ENCODE assay signal across 27 mouse cellular contexts in the genomic region with DNA sequence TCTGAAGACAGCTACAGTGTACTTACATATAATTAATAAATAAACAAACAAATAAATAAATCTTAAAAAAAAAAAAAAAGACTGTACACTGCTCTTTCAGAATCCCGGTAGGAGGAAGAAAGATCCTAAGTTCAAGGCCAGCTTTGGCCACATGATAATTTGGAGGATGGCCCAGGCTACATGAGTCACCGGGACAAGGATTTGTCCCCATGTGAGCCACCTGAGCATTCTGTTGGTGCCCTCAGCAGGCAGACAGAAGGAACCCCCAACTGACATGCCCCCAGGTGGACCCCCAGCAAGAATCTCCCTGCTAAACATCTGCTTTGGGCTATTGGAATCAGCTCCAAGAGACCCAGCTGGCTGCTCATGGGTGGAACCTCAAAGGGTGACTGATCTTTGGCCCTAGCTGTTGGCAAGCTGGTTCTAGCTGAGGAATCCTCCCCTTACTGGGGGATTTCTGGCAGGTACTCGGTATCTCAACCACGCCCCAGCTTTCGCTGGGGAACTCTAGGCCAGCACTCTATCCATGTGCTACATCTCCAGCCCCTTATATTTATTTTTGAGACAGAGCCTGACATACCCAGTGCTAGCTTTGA. TPM values are rescaled to one million over a fixed set of nuclear protein-coding genes. Genes with fewer than 3 reads are reported as not detected.
DNase-seq lines count a peak whose midpoint lies in the region; ATAC-seq and TF ChIP-seq lines count a peak whose summit lies in the region.
"Had no signal": no experiment of that assay in that cellular context is flagged by ENCODE, and none has a peak within 500 bp of the region (broad histone marks: within the 10 kb centered on the region; RNA-seq: fewer than 3 reads in every experiment).

No protein-coding gene starts in this region.

- WGBS in midbrain, embryonic 11.5 days: 86% methylated on average over 5 of the region's 5 CpGs
- WGBS in midbrain, embryonic 13.5 days: 90% methylated on average over 5 of the region's 5 CpGs
- WGBS in small intestine, adult 2 months: 18% methylated on average over 5 of the region's 5 CpGs

- H3K36me3 ChIP-seq in midbrain, embryonic 11.5 days (ENCODE audit: control insufficient read depth, insufficient read depth, low read length): no peaks in the 10 kb centered on the region
- no peaks in the 10 kb centered on the region for H3K36me3 ChIP-seq in midbrain, embryonic 13.5 days
- H3K36me3 ChIP-seq in small intestine, adult 2 months (ENCODE audit: control insufficient read depth, insufficient read depth, low read length): no peaks in the 10 kb centered on the region
- H3K36me3 ChIP-seq: embryonic facial prominence, embryonic 15.5 days; heart, embryonic 13.5 days; limb, embryonic 13.5 days had no signal

- peak; percentile 30 for DNase-seq in kidney, adult 11 months
- DNase-seq in kidney, postnatal 4 days: no peak
- peak; percentile 77 for DNase-seq in midbrain, embryonic 11.5 days (ENCODE audit: low spot score, missing footprints)
- peak; percentile 67 for DNase-seq in adrenal gland, postnatal 10 days
- DNase-seq in spleen, adult 18-20 months: no peak
- no peak for DNase-seq in heart, postnatal 36 days
- DNase-seq: cerebellum, adult 11 months; cerebellum, postnatal 36 days; gastrocnemius, postnatal 36 days; heart, adult 2 months; lung, embryonic 14.5 days; midbrain, embryonic 14.5 days; right cerebral cortex, postnatal 14 days had no signal

- TF ChIP-seq CTCF in small intestine, adult 2 months (IDR thresholded peaks at IDR 0.05; ENCODE audit: extremely low read depth, insufficient read length, insufficient replicate concordance, low read depth, low read length): no peak

- H3K27ac ChIP-seq in midbrain, embryonic 11.5 days (ENCODE audit: low read depth, low read length): no peak overlapping the region
- no peak overlapping the region for H3K27ac ChIP-seq in midbrain, embryonic 13.5 days
- H3K27ac ChIP-seq in small intestine, adult 2 months (ENCODE audit: insufficient read depth, low read depth, low read length): peak overlapping the region; percentile 59
- H3K27ac ChIP-seq: heart, adult 2 months; heart, embryonic 13.5 days; hindbrain, embryonic 14.5 days; kidney, postnatal 0 days; limb, embryonic 13.5 days; liver, embryonic 14.5 days had no signal

- H3K27me3 ChIP-seq in midbrain, embryonic 11.5 days (ENCODE audit: control insufficient read depth, insufficient read depth, low read length): no peaks in the 10 kb centered on the region
- no peaks in the 10 kb centered on the region for H3K27me3 ChIP-seq in midbrain, embryonic 13.5 days
- no peaks in the 10 kb centered on the region for H3K27me3 ChIP-seq in small intestine, adult 2 months (ENCODE audit: control insufficient read depth, insufficient read depth, low read length)
- H3K27me3 ChIP-seq: embryonic facial prominence, embryonic 15.5 days; heart, embryonic 13.5 days; limb, embryonic 13.5 days had no signal

- no peak for ATAC-seq in midbrain, embryonic 11.5 days (ENCODE audit: low FRiP score)
- ATAC-seq in midbrain, embryonic 13.5 days: no peak
- ATAC-seq: forebrain, embryonic 14.5 days; inflammation-experienced regulatory T-cells, adult 6 months had no signal

- no peak overlapping the region for H3K4me2 ChIP-seq in midbrain, embryonic 11.5 days
- no peak overlapping the region for H3K4me2 ChIP-seq in midbrain, embryonic 13.5 days (replicated peaks)
- H3K4me2 ChIP-seq: heart, embryonic 13.5 days; hindbrain, embryonic 14.5 days; limb, embryonic 13.5 days had no signal

- no peak overlapping the region for H3K4me3 ChIP-seq in midbrain, embryonic 11.5 days (ENCODE audit: low read depth, low read length)
- no peak overlapping the region for H3K4me3 ChIP-seq in midbrain, embryonic 13.5 days (replicated peaks)
- H3K4me3 ChIP-seq in small intestine, adult 2 months (ENCODE audit: low read depth, low read length): no peak overlapping the region
- H3K4me3 ChIP-seq: embryonic facial prominence, embryonic 15.5 days; heart, adult 2 months; heart, embryonic 13.5 days; limb, embryonic 13.5 days had no signal

- intact Hi-C loops in heart, postnatal 36 days (cut with DNase I): loop anchor here (2.0 kb wide), 1 partner anchor 15 kb away; no protein-coding TSS in a partner anchor

- peaks cover 24% of the 10 kb centered on the region for H3K4me1 ChIP-seq in midbrain, embryonic 11.5 days (ENCODE audit: control insufficient read depth, insufficient read depth, low read length)
- H3K4me1 ChIP-seq in midbrain, embryonic 13.5 days (replicated peaks): peaks cover 46% of the 10 kb centered on the region
- H3K4me1 ChIP-seq in small intestine, adult 2 months (ENCODE audit: control insufficient read depth, insufficient read depth, insufficient read length, low read length): peaks cover 20% of the 10 kb centered on the region; the same call in 1 of the 2 replicates

- no peaks in the 10 kb centered on the region for H3K9me3 ChIP-seq in midbrain, embryonic 11.5 days (ENCODE audit: control insufficient read depth, low read length)
- H3K9me3 ChIP-seq in midbrain, embryonic 13.5 days: peaks cover 3% of the 10 kb centered on the region; the same call in 1 of the 2 replicates
- H3K9me3 ChIP-seq: embryonic facial prominence, embryonic 15.5 days; heart, embryonic 13.5 days; limb, embryonic 13.5 days had no signal

- H3K9ac ChIP-seq in midbrain, embryonic 11.5 days (ENCODE audit: low read length): no peak overlapping the region
- H3K9ac ChIP-seq in midbrain, embryonic 13.5 days (replicated peaks): no peak overlapping the region
- H3K9ac ChIP-seq: embryonic facial prominence, embryonic 15.5 days; heart, embryonic 13.5 days; hindbrain, embryonic 14.5 days; limb, embryonic 13.5 days; liver, embryonic 14.5 days; lung, embryonic 14.5 days had no signal

- 0 out of 2 replicates have a peak, but pooled peaks have one; percentile 13 for TF ChIP-seq POLR2A in small intestine, adult 2 months (IDR thresholded peaks at IDR 0.05; ENCODE audit: low read depth, low read length)

RNA-seq across cellular contexts. Expression of a gene that starts 1.8 kb away (rescaled TPM):
- 5.6 and 5.8 TPM in 2 replicates for polyA plus RNA-seq in midbrain, embryonic 11.5 days (2014; fragmentation: Nextera tagmentation; extraction: Ambion mirVana)
- polyA plus RNA-seq in midbrain, embryonic 13.5 days (2015; fragmentation: Nextera tagmentation; extraction: Ambion mirVana): 13.4 and 15.3 TPM in 2 replicates
- total RNA-seq in adrenal gland, postnatal 10 days (2021): 10 to 100 TPM; 21.8 to 24.1 TPM
- polyA plus RNA-seq in small intestine, adult 2 months (2012; rRNA removed): 24.0 and 43.4 TPM in 2 replicates
- total RNA-seq in heart, postnatal 36 days (2021): 1 to 10 TPM; 6.4 to 7.5 TPM

RNA-seq across cellular contexts. Expression of a gene that starts 5.9 kb away (rescaled TPM):
- 0.30 TPM in 1 of 2 replicates, not detected in the other for polyA plus RNA-seq in midbrain, embryonic 11.5 days (2014; fragmentation: Nextera tagmentation; extraction: Ambion mirVana)
- polyA plus RNA-seq in midbrain, embryonic 13.5 days (2015; fragmentation: Nextera tagmentation; extraction: Ambion mirVana): 0.47 and 0.48 TPM in 2 replicates
- not detected for total RNA-seq in adrenal gland, postnatal 10 days (2021)
- 1.6 and 3.1 TPM in 2 replicates for polyA plus RNA-seq in small intestine, adult 2 months (2012; rRNA removed)
- not detected for total RNA-seq in heart, postnatal 36 days (2021)
- total RNA-seq: gastrocnemius, postnatal 36 days; heart, adult 2 months; heart, postnatal 25 days; megakaryocyte, adult 5-6 weeks had no signal
- polyA plus RNA-seq: heart, adult 2 months; heart, embryonic 13.5 days; liver, embryonic 14.5 days; lung, embryonic 14.5 days; neural tube, embryonic 11.5 days; spleen, adult 2 months had no signal

RNA-seq across cellular contexts. Expression of a gene that starts 27.1 kb away (rescaled TPM):
- 321 and 338 TPM in 2 replicates for polyA plus RNA-seq in midbrain, embryonic 11.5 days (2014; fragmentation: Nextera tagmentation; extraction: Ambion mirVana)
- 215 and 219 TPM in 2 replicates for polyA plus RNA-seq in midbrain, embryonic 13.5 days (2015; fragmentation: Nextera tagmentation; extraction: Ambion mirVana)
- 10 to 100 TPM; 51.1 to 56.7 TPM for total RNA-seq in adrenal gland, postnatal 10 days (2021)
- polyA plus RNA-seq in small intestine, adult 2 months (2012; rRNA removed): 15.1 and 35.4 TPM in 2 replicates
- total RNA-seq in heart, postnatal 36 days (2021): 10 to 100 TPM; 23.4 to 23.9 TPM

Comparison
In these comparisons a context has a peak if more than half of its experiments do, and no peak if none do; other contexts are left out.
1. DNase-seq: peak in kidney, adult 11 months (single experiment), midbrain, embryonic 11.5 days (single experiment) and adrenal gland, postnatal 10 days (single experiment); none in kidney, postnatal 4 days (0 of 2), spleen, adult 18-20 months (0 of 2) and heart, postnatal 36 days (0 of 2).